Mouse (Mus musculus): ENCODE measurements around the gene Gm10645. TPM values are rescaled to one million over a fixed set of nuclear protein-coding genes. Genes with fewer than 3 reads are reported as not detected.

Gene Gm10645
- total RNA-seq, 2 experiments from 2014 or later = not detected

DNA sequence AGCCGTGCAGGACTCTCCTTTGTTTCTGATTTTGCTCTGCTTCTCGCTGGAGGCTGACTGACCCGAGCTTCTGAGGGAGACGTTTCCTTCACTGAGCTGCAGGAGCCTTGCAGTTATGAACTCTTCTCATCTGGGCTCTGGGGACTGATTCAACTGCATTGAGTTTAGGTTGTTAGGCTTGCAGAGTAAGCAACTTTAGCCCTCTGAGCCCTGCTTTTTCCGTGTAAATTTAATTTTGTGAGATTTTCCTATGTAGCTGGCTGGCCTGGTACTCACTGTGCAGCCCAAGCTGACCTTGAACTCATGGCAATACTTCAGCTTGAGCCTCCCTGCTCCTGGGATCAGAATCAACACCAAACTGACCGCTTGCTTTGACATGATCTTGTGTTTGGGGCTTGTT, 4.9 kb upstream of the Gm10645 start:
- ATAC-seq (replicated peaks; ENCODE audit: low FRiP score, poor library complexity, severe bottlenecking) = no peak

DNA sequence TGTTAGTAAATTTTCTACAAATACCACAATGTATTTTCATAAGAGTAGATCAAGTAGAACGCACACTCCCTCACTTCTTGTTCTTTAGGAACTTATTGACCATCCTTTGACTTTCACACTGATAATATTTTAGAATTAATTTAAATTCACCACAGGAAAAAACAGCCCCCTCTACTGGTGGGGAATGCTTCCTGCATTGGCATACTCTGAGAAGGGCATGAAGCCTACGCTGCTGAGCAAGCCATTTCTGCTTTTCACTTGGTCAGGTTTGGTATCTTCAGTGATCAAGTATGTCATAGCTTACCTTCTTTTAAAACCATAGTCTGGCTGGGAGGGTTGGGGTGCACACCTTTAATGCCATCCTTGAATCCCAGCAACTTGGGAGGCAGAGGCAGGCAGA, 3.7 kb upstream of the Gm10645 start:
- ATAC-seq (replicated peaks; ENCODE audit: low FRiP score, poor library complexity, severe bottlenecking) = no peak

DNA sequence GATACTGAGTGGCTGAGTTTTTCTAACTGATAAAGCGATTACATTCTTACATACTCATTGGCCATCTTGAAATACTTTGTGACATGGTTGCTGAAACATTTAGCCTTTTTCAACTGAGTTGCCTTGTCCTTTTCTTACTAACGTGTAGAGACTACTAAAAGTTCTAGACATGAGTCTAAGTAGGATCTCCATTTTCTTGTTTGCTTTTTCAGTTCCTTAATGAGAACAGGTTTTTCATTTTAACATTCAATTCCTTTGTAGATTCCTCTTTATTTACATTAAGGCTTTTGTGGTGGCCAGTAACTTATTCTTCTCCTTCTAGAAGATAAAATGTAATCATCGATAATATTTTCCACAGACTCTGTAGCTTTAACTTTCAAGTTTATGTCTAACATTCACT, 3.2 kb upstream of the Gm10645 start:
- no peak for ATAC-seq (replicated peaks; ENCODE audit: low FRiP score, poor library complexity, severe bottlenecking)

DNA sequence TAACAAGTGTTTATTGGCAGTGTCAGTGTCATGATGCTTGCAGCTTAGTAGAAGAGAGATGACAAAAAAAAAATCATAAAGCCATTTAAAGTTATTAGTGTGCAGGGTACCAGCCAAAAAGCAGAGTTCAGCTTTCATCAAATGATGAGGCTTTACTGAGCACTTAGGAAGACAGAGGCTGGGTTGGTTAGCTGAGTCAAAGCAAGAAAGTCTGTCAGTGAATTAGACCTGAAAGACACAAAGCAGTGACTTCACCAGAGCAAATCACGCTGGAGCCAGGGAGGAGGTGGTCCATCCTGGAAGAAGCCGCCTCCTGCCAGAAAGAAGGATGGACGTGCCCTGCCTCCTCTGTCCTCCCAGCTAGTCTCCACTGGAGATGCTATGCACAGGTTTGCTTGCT, 2.0 kb upstream of the Gm10645 start:
- ATAC-seq (replicated peaks; ENCODE audit: low FRiP score, poor library complexity, severe bottlenecking) = no peak

DNA sequence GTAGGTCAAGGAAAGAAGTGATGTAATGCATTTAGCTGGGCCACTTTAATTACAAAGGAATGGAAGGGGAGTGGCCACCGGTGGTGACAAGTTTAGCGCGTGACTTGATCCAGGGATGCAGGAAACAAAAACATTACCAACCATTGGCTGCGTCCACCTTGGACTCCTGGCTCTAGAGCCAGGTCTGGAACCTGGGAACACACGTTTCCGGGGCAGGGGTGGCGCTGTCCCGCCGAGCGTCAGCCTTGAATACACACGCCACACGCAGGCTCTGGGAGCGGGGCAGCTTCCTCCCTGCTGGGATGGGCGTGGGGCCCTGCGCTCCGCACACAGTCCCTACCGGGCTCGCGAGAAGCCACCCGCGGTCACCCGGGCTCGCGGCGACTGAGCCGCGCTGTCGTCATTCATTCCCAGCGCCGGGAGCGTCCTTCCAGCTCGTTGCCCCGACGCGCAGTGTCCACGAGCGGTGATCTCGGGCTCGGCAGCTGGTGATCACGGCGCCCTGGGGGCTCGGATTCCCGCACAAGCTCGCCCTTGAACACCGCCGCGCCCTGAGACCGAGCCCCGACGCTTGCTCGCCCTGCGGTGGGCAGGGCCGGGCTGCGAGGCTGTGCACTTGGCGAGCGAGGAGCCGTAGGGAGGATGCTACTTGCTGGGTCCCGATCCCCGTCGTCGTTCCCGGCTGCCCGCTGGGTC, 587 bp downstream of the Gm10645 start, which contains the start of gene Tbc1d9:
Tbc1d9 (plus strand) TSS at position 118 of the 696 bp plus-strand sequence.
- no peak for ATAC-seq (replicated peaks; ENCODE audit: low FRiP score, poor library complexity, severe bottlenecking)

DNA sequence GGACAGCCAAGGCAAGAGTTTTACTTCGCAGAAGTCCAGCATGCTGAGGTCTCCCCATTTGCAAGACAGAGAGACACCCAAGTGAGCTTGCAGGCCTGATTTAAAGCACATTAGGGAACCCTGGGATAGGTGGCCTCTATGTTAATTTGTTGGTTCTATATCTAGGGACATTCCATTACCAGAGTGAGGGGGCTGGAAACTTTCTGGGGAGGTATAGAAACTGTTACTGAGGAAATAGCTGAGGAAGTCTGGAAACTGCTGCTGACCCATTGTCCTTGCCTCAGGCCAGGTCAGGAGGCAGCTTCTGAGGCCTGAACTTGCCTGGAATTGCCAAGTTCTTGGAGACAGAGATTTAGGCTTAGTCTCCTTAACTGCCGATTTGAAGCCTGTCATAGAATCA, 5.4 kb downstream of the Gm10645 start:
- no peak for ATAC-seq (replicated peaks; ENCODE audit: low FRiP score, poor library complexity, severe bottlenecking)

DNA sequence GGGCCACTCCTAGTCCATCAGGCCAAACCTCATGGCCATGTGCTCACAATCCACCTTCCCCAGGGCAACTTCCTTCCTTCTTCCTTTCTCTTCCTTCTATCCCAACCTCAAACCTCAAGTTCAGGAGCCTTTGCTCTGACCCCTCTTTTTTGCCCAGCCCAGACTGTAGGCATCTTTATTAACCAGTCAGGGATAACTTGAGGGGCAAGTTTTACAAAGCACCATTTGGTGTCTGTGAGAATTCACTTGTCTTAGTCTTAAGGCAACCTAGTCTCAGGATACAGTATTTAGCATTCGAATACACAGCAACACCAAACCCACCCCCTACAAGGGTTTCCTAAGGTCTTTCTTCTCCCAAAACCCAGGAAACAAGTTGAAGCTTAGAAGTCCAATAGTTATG, 6.4 kb downstream of the Gm10645 start:
- ATAC-seq (replicated peaks; ENCODE audit: low FRiP score, poor library complexity, severe bottlenecking) = no peak

DNA sequence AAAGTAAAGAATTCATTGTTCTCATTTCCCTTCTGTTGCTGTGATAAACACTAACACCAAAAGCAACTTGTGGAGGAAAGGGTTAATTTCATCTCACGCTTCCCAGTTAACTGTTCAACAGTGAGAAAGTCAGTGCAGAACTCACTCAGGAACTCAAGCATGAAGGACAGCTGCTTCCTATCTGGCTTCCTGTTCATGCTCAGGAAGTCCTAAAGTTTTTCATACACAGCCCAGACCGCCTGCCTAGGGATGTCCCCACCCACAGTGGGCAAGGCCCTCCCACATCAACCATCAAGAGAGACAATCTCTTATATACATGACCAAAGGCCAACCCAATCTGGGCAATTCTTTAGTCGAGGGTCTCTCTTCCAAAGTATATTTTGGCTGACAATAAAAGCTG, 7.0 kb downstream of the Gm10645 start:
- no peak for ATAC-seq (replicated peaks; ENCODE audit: low FRiP score, poor library complexity, severe bottlenecking)

DNA sequence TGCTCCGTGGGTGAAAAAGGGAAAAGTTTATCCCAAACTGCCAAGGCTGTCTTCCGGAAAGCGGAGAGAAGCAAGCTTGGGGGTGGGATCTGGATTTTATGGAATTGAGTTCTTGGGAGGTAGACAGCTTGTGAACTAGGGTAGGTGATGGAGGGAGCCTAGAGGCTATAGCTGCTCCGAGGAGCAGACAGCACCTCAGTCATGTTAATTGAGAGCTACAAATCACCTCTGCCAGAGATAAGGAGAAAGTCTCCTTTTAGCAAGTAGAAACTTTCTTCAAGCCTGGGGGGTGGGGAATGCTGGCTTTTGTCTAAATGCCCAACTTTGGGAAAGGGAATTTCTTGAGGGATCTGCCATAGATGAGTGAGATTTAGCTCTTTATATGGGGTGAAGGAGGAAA, 10.9 kb downstream of the Gm10645 start:
- no peak for ATAC-seq (replicated peaks; ENCODE audit: low FRiP score, poor library complexity, severe bottlenecking)

DNA sequence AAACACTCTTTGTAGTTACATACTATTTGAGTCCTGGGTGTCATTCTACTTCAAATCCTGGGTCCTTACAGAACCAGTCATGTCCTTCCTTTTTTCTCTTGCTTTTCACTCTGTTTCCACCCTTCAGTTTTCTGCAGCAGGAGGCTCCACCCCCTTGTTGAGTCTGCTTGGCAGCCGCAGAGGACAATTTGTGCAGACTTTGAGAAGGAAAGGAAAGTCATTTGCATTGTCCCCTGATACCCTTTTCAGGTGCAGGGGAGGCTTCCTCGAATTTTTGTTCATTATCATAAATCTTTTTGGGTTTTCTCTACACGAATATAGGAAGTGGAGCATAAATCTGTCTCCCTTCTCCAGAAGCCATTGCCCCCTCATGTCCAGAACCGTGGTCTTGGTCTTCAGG, 13.5 kb downstream of the Gm10645 start:
- no peak for ATAC-seq (replicated peaks; ENCODE audit: low FRiP score, poor library complexity, severe bottlenecking)

DNA sequence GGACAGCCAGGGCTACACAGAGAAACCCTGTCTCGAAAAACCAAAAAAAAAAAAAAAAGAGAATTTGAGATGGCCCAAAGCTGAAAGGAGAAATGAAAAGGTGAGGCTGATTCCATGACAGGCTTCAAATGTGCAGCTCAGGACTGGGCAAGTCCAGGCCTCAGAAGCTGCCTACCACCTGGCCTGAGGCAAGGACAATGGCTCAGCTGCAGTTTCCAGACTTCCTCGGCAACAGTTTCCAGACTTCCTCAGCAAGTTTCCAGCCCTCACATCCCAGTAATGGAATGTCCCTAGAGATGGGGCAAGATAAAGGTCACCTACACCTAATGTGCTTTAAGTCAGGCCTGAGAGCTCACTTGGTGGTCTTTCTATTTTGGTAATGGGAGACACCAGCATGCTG, 13.9 kb downstream of the Gm10645 start:
- ATAC-seq (replicated peaks; ENCODE audit: low FRiP score, poor library complexity, severe bottlenecking) = no peak

DNA sequence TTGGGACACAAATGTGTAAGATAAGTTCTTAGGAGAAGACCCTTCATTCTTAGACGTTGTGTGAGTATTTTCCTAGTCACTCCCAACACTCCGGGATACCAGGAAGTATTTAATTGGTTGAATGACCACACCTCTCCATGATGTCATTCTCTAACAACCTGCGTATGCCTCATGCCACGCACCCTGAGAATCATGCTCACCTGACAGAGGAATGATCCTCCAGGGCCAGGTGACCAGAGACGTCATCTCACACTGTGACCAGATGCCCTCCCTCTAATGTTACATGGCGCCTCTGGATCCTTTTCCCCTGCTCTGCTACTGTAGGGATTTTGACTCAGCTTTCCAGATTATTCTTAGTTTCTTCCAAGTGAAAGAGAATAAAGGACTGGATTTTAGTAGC, 16.8 kb downstream of the Gm10645 start:
- ATAC-seq (replicated peaks; ENCODE audit: low FRiP score, poor library complexity, severe bottlenecking) = no peak

DNA sequence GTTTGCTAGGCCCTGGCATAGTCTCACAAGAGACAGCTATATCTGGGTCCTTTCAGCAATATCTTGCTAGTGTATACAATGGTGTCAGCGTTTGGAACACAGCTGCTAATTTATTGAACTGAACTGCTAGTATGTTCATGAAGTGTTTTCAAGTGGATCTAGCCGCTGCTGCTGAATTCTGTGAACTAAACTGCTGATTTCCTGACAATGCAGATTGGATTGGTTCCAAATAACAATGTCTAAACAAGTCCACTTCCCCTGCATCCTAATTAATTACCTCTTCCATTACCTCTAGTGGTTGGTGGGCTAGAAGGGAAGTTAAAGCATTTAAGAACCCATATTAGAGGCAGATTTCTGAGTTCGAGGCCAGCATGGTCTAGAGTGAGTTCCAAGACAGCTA, 20.5 kb downstream of the Gm10645 start:
- no peak for ATAC-seq (replicated peaks; ENCODE audit: low FRiP score, poor library complexity, severe bottlenecking)

DNA sequence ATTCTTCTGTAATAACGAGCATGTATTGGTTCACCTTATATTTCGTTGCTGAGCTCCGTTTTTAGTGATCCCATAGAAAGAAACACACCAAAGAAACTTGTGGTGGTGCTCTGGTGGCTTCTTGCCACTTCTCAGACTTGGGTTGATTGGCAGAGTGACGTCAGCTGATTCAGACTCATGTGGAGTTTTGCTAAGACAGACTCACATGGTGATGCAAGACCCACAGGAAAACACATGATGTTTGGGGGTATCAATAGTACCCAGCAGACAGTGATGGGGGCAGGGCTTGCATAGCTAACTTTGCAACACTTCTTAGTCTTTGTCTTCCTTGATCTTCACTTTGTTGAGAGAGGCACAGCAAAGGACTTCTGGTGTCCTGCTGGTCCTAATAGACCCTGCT, 21.4 kb downstream of the Gm10645 start:
- no peak for ATAC-seq (replicated peaks; ENCODE audit: low FRiP score, poor library complexity, severe bottlenecking)

DNA sequence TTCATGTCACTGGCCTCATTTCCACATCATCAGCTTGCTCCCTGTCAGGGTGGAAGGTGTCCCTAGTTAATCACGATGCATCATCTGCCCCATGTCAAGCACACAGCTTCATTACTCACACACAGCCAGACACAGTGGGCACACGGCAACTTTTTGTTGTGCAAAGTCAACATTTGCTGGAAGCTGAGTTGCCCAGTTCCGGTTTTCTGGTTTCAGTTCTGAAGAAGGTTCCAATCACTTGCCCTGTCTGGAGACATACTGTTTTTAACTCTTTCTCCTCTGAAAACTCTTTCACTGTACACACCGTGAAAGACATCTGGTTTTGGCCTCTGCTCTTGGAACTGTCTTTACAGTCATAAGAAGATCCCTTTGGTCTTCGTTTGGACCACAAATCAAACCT, 24.6 kb downstream of the Gm10645 start:
- no peak for ATAC-seq (replicated peaks; ENCODE audit: low FRiP score, poor library complexity, severe bottlenecking)

DNA sequence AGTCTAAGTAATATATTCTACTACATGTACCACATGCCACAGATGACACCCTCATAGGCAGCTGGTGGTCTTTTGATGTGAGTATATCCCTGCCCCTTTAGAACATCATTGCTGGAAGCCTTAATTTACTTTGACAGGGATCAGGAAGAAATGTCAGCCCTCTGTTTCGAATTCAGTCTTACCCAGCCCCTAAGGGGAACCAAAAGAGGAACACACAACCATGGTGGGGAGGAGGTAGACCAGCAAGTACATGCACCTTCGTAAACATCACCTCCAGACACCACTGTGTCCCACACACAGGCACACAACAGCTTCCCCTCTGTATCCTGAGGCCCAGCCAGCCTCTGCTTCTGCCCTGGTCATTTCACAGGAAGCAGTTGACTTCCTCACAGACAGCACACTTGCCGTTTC, 25.3 kb downstream of the Gm10645 start:
- no peak for ATAC-seq (replicated peaks; ENCODE audit: low FRiP score, poor library complexity, severe bottlenecking)

DNA sequence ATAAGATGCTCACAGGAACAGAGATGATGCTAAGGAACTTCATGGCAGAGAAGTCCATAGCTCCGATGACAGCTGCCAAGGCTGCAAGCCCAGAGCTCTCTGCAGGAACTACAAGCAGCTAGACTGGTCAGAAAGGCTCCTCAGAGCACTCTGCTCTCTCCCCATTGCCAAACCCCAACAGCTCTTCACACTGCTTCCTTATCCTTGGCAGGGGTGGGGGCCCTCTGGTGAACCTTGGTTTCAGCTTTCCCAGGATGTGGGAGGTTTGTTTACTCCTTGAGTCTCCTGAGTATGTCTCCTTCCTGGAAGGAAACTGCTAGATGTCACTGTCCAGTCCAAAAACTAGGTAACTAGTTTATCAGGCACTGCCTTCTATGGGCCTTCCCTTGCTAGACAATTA, 25.9 kb downstream of the Gm10645 start:
- ATAC-seq (replicated peaks; ENCODE audit: low FRiP score, poor library complexity, severe bottlenecking) = no peak

DNA sequence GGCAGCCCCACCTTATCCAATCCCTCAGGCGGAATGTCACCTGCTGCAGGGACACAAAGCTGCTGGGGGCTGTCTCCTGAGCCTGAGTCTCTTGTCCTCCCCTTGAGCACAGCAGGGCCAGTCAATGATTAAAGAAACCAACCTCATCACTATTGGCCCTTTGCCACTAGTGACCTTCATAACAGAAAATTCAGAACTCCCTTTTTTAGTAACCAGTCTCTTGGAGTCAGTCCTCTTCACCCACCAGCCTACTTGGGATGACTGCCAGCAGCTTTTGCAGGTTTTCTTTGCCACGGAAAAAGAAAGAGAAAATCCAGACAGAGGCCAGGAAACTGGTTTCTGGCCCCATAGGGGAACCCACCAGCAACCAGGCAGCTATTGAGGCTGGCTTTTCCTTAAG, 30.9 kb downstream of the Gm10645 start:
- ATAC-seq (replicated peaks; ENCODE audit: low FRiP score, poor library complexity, severe bottlenecking) = no peak
